In the genomic region with DNA sequence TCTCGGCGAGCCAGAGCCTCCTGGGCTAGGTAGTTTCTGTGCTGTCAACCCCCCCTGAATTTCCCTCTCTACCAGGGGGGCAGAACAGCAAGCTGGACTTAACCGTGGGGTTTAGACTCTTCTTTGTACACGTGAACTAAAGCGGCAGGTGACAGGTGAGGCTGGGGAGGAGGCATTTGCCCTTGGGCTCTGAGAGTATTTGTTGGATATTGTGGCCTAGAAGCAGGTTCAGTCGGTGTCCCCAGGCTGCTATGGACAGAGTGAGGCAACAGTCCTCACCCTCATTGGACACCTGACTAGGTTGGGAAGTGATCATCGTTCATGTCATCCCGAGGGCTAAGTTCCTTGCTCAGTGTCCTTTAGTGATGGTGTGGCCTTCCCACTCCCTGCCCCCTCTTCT, we compare ENCODE assay signal across 31 mouse cellular contexts. TPM values are rescaled to one million over a fixed set of nuclear protein-coding genes. Genes with fewer than 3 reads are reported as not detected.
A peak's percentile ranks its signal among the peaks of the same experiment; 100 is the strongest.
DNase-seq lines count a peak whose midpoint lies in the region; ATAC-seq and TF ChIP-seq lines count a peak whose summit lies in the region.
"Had no signal": no experiment of that assay in that cellular context is flagged by ENCODE, and none has a peak within 500 bp of the region (broad histone marks: within the 10 kb centered on the region; RNA-seq: fewer than 3 reads in every experiment).

No protein-coding gene starts in this region.

- TF ChIP-seq CTCF in left cerebral cortex, adult 2 months (IDR thresholded peaks at IDR 0.05), result no peak
- TF ChIP-seq CTCF in liver, postnatal 0 days (IDR thresholded peaks at IDR 0.05; ENCODE audit: low read depth), result no peak

- ATAC-seq in heart, embryonic 13.5 days (ENCODE audit: extremely low read depth, insufficient number of reproducible peaks, low FRiP score, low TSS enrichment), result no peak
- ATAC-seq in liver, embryonic 15.5 days (ENCODE audit: insufficient read depth), result no peak
- no peak for ATAC-seq in liver, postnatal 0 days
- ATAC-seq: activated CD4-positive, CD25-positive, alpha-beta regulatory T cell, adult 4 months; forebrain, embryonic 13.5 days; forebrain, embryonic 16.5 days; hindbrain, embryonic 16.5 days; inflammation-experienced regulatory T-cells, adult 6 months had no signal

- H3K9me3 ChIP-seq in heart, embryonic 13.5 days, result no peaks in the 10 kb centered on the region
- H3K9me3 ChIP-seq in liver, embryonic 15.5 days (replicated peaks), result no peaks in the 10 kb centered on the region
- no peaks in the 10 kb centered on the region for H3K9me3 ChIP-seq in liver, postnatal 0 days (ENCODE audit: low read length)
- H3K9me3 ChIP-seq: embryonic facial prominence, embryonic 12.5 days; embryonic facial prominence, embryonic 15.5 days; forebrain, embryonic 10.5 days; forebrain, embryonic 13.5 days; heart, embryonic 12.5 days; hindbrain, embryonic 13.5 days had no signal

- H3K4me2 ChIP-seq in heart, embryonic 13.5 days, result no peak overlapping the region
- H3K4me2 ChIP-seq in liver, embryonic 15.5 days, result no peak overlapping the region
- no peak overlapping the region for H3K4me2 ChIP-seq in liver, postnatal 0 days (ENCODE audit: low read depth, low read length)
- H3K4me2 ChIP-seq: embryonic facial prominence, embryonic 12.5 days; embryonic facial prominence, embryonic 15.5 days; forebrain, embryonic 13.5 days; heart, embryonic 12.5 days; hindbrain, embryonic 13.5 days had no signal

- DNase-seq in cerebellum, adult 9-11 months, result peak; percentile 33
- no peak for DNase-seq in cerebellum, postnatal 36 days
- DNase-seq in heart, postnatal 36 days, result no peak
- no peak for DNase-seq in left cerebral cortex, adult 2 months (ENCODE audit: extremely low spot score in 1 of 2, low spot score in 2 of 2)
- no peak for DNase-seq in left cerebral cortex, postnatal 4 days
- no peak for DNase-seq in liver, postnatal 0 days
- DNase-seq: adrenal gland, adult 8-10 months; adrenal gland, postnatal 25 days; cerebellum, adult 11-12 months; cerebellum, adult 8-10 months; cerebellum, postnatal 14 days; gastrocnemius, postnatal 10 days; heart, postnatal 14 days had no signal

- no peaks in the 10 kb centered on the region for H3K27me3 ChIP-seq in heart, embryonic 13.5 days (replicated peaks)
- peaks cover 4% of the 10 kb centered on the region; the same call in 1 of the 2 replicates for H3K27me3 ChIP-seq in liver, embryonic 15.5 days
- no peaks in the 10 kb centered on the region for H3K27me3 ChIP-seq in liver, postnatal 0 days (ENCODE audit: insufficient read depth, low read length)
- H3K27me3 ChIP-seq: embryonic facial prominence, embryonic 12.5 days; embryonic facial prominence, embryonic 15.5 days; forebrain, embryonic 13.5 days; hindbrain, embryonic 13.5 days had no signal

- peaks cover 37% of the 10 kb centered on the region for H3K4me1 ChIP-seq in heart, embryonic 13.5 days
- H3K4me1 ChIP-seq in liver, embryonic 15.5 days (replicated peaks), result peaks cover 46% of the 10 kb centered on the region
- 0 out of 2 replicates have a peak, but pooled peaks cover under 1% of the 10 kb centered on the region for H3K4me1 ChIP-seq in liver, postnatal 0 days (ENCODE audit: insufficient read depth)

- H3K27ac ChIP-seq in heart, embryonic 13.5 days (replicated peaks), result no peak overlapping the region
- peak overlapping the region; percentile 72 for H3K27ac ChIP-seq in left cerebral cortex, adult 2 months
- H3K27ac ChIP-seq in liver, embryonic 15.5 days (replicated peaks), result 0 out of 2 replicates have a peak overlapping the region, but pooled peaks have one; percentile 14
- H3K27ac ChIP-seq in liver, postnatal 0 days (ENCODE audit: low read depth), result no peak overlapping the region
- H3K27ac ChIP-seq: embryonic facial prominence, embryonic 12.5 days; embryonic facial prominence, embryonic 15.5 days; forebrain, embryonic 13.5 days; hindbrain, embryonic 13.5 days had no signal

- no peak overlapping the region for H3K4me3 ChIP-seq in heart, embryonic 13.5 days
- no peak overlapping the region for H3K4me3 ChIP-seq in left cerebral cortex, adult 2 months
- H3K4me3 ChIP-seq in liver, embryonic 15.5 days (replicated peaks), result no peak overlapping the region
- no peak overlapping the region for H3K4me3 ChIP-seq in liver, postnatal 0 days (ENCODE audit: low read depth, low read length)
- H3K4me3 ChIP-seq: embryonic facial prominence, embryonic 12.5 days; embryonic facial prominence, embryonic 15.5 days; forebrain, embryonic 10.5 days; forebrain, embryonic 13.5 days; heart, embryonic 12.5 days; hindbrain, embryonic 13.5 days had no signal

- TF ChIP-seq EP300 in liver, postnatal 0 days (IDR thresholded peaks at IDR 0.05; ENCODE audit: low read depth), result no peak

- 88% methylated on average over 8 of the region's 8 CpGs for WGBS in heart, embryonic 13.5 days
- WGBS in liver, embryonic 15.5 days (ENCODE audit: insufficient replicate concordance), result 79% methylated on average over 8 of the region's 8 CpGs
- 77% methylated on average over 8 of the region's 8 CpGs for WGBS in liver, postnatal 0 days (ENCODE audit: insufficient replicate concordance)

- no peaks in the 10 kb centered on the region for H3K36me3 ChIP-seq in heart, embryonic 13.5 days
- no peaks in the 10 kb centered on the region for H3K36me3 ChIP-seq in liver, embryonic 15.5 days (replicated peaks)
- H3K36me3 ChIP-seq in liver, postnatal 0 days (replicated peaks; ENCODE audit: insufficient read depth, low read length), result no peaks in the 10 kb centered on the region
- H3K36me3 ChIP-seq: embryonic facial prominence, embryonic 12.5 days; embryonic facial prominence, embryonic 15.5 days; forebrain, embryonic 10.5 days; heart, embryonic 12.5 days; hindbrain, embryonic 13.5 days had no signal

- H3K9ac ChIP-seq in heart, embryonic 13.5 days, result 0 out of 2 replicates have a peak overlapping the region, but pooled peaks have one; percentile 14
- H3K9ac ChIP-seq in liver, embryonic 15.5 days, result peak overlapping the region; percentile 5; the same call in 1 of the 2 replicates
- no peak overlapping the region for H3K9ac ChIP-seq in liver, postnatal 0 days (replicated peaks)
- H3K9ac ChIP-seq: embryonic facial prominence, embryonic 12.5 days; embryonic facial prominence, embryonic 15.5 days; forebrain, embryonic 13.5 days; heart, embryonic 12.5 days; hindbrain, embryonic 13.5 days had no signal

- intact Hi-C loops in heart, postnatal 36 days (cut with DNase I), result loop anchor here (5.0 kb wide), 2 partner anchors 92 to 167 kb away; a partner anchor contains a TSS
- intact Hi-C loops in left cerebral cortex, adult 2 months (cut with DNase I), result loop anchor here (5.0 kb wide), 3 partner anchors 167 to 312 kb away; a partner anchor contains a TSS
- intact Hi-C loops in left cerebral cortex, postnatal 4 days (cut with DNase I), result loop anchor here (5.0 kb wide), 1 partner anchor 42 kb away; no protein-coding TSS in a partner anchor

RNA-seq across cellular contexts. Expression of a gene that starts 10.9 kb away (rescaled TPM):
- polyA plus RNA-seq in heart, embryonic 13.5 days (2015; fragmentation: Nextera tagmentation; extraction: Ambion mirVana), result 2.0 and 2.2 TPM in 2 replicates
- total RNA-seq in heart, postnatal 36 days (2021), result 1 to 10 TPM; 4.0 to 4.2 TPM
- 1 to 10 TPM; 1.3 to 1.6 TPM for total RNA-seq in left cerebral cortex, adult 2 months (2021)
- 1 to 10 TPM; 1.0 to 1.8 TPM for total RNA-seq in left cerebral cortex, postnatal 4 days (2021)
- polyA plus RNA-seq in liver, embryonic 15.5 days (2015; fragmentation: Nextera tagmentation; extraction: Ambion mirVana), result 0.15 TPM in 2 replicates
- polyA plus RNA-seq in liver, postnatal 0 days (2015; fragmentation: Nextera tagmentation; extraction: Ambion mirVana), result 0.39 and 0.54 TPM in 2 replicates
- total RNA-seq: granulocyte monocyte progenitor cell, adult 5-6 weeks had no signal

RNA-seq across cellular contexts. Expression of a gene that starts 23.6 kb away (rescaled TPM):
- 26.1 and 29.9 TPM in 2 replicates for polyA plus RNA-seq in heart, embryonic 13.5 days (2015; fragmentation: Nextera tagmentation; extraction: Ambion mirVana)
- total RNA-seq in heart, postnatal 36 days (2021), result 10 to 100 TPM; 53.0 to 55.2 TPM
- total RNA-seq in left cerebral cortex, adult 2 months (2021), result 10 to 100 TPM; 42.4 to 47.9 TPM
- total RNA-seq in left cerebral cortex, postnatal 4 days (2021), result 10 to 100 TPM; 27.3 to 28.3 TPM
- polyA plus RNA-seq in liver, embryonic 15.5 days (2015; fragmentation: Nextera tagmentation; extraction: Ambion mirVana), result 12.8 and 13.0 TPM in 2 replicates
- 47.8 and 53.1 TPM in 2 replicates for polyA plus RNA-seq in liver, postnatal 0 days (2015; fragmentation: Nextera tagmentation; extraction: Ambion mirVana)

RNA-seq across cellular contexts. Expression of a gene that starts 46.8 kb away (rescaled TPM):
- polyA plus RNA-seq in heart, embryonic 13.5 days (2015; fragmentation: Nextera tagmentation; extraction: Ambion mirVana), result 0.20 TPM in 1 of 2 replicates, not detected in the other
- total RNA-seq in heart, postnatal 36 days (2021), result under 1 TPM in 1 of 2 experiments, not detected in 1; 0.42 TPM
- not detected for total RNA-seq in left cerebral cortex, adult 2 months (2021)
- total RNA-seq in left cerebral cortex, postnatal 4 days (2021), result not detected
- polyA plus RNA-seq in liver, embryonic 15.5 days (2015; fragmentation: Nextera tagmentation; extraction: Ambion mirVana), result 0.15 TPM in 1 of 2 replicates, not detected in the other
- 0.42 and 0.43 TPM in 2 replicates for polyA plus RNA-seq in liver, postnatal 0 days (2015; fragmentation: Nextera tagmentation; extraction: Ambion mirVana)
- total RNA-seq: adrenal gland, adult 8-10 months; adrenal gland, postnatal 25 days; common myeloid progenitor, adult 5-6 weeks; gastrocnemius, adult 18-20 months; gastrocnemius, postnatal 10 days; gastrocnemius, postnatal 36 days; granulocyte monocyte progenitor cell, adult 5-6 weeks; heart, postnatal 14 days had no signal
- polyA plus RNA-seq: brain, embryonic 14.5 days; embryonic facial prominence, embryonic 12.5 days; embryonic facial prominence, embryonic 15.5 days; forebrain, embryonic 10.5 days; forebrain, embryonic 13.5 days; heart, embryonic 12.5 days; heart, embryonic 16.5 days; hindbrain, embryonic 16.5 days had no signal

Comparison
In these comparisons a context has a peak if more than half of its experiments do, and no peak if none do; other contexts are left out.
1. H3K27ac ChIP-seq: peak in left cerebral cortex, adult 2 months (single experiment) and liver, embryonic 15.5 days (single experiment); none in heart, embryonic 13.5 days (single experiment) and liver, postnatal 0 days (single experiment).